Comparison of ENCODE assay signal across 8 mouse cellular contexts in genomic region chr9:71216996-71217792, GRCm38 (mm10). TPM values are rescaled to one million over a fixed set of nuclear protein-coding genes. Genes with fewer than 3 reads are reported as not detected.
DNase-seq lines count a peak whose midpoint lies in the region; ATAC-seq and TF ChIP-seq lines count a peak whose summit lies in the region.

No protein-coding gene starts in this region.

- H3K27me3 ChIP-seq in forebrain, embryonic 16.5 days (replicated peaks; ENCODE audit: control insufficient read depth, insufficient read depth, low read length), result peaks cover 51% of the 10 kb centered on the region

- H3K27ac ChIP-seq in forebrain, embryonic 16.5 days (ENCODE audit: low read length), result no peak overlapping the region

- TF ChIP-seq CTCF in lung, adult 2 months (IDR thresholded peaks at IDR 0.05; ENCODE audit: insufficient read depth, low read length), result no peak

- H3K4me3 ChIP-seq in lung, adult 2 months (replicated peaks; ENCODE audit: extremely low read depth, low read depth, low read length), result no peak overlapping the region
- H3K4me3 ChIP-seq in forebrain, embryonic 16.5 days (replicated peaks; ENCODE audit: low read length), result no peak overlapping the region

- 11% methylated on average over 20 of the region's 20 CpGs for WGBS in lung, adult 2 months
- WGBS in forebrain, embryonic 16.5 days, result 1% methylated on average over 20 of the region's 20 CpGs

- no peak overlapping the region for H3K9ac ChIP-seq in forebrain, embryonic 16.5 days (replicated peaks; ENCODE audit: low read depth, low read length)

- H3K36me3 ChIP-seq in forebrain, embryonic 16.5 days (ENCODE audit: control insufficient read depth, insufficient read depth), result no peaks in the 10 kb centered on the region

- H3K9me3 ChIP-seq in forebrain, embryonic 16.5 days (ENCODE audit: control insufficient read depth, low read length), result no peaks in the 10 kb centered on the region

- TF ChIP-seq POLR2A in lung, adult 2 months (IDR thresholded peaks at IDR 0.05; ENCODE audit: borderline replicate concordance, extremely low read depth, low read depth, low read length), result no peak

- intact Hi-C loops in heart, postnatal 10 days (cut with DNase I), result loop anchor here (10.0 kb wide), 2 partner anchors 138 to 408 kb away; no protein-coding TSS in a partner anchor

- DNase-seq in adrenal gland, adult (ENCODE audit: inconsistent age in 2 of 2, low spot score in 1 of 2), result peak; percentile 8 to 63
- DNase-seq in adrenal gland, adult 18-20 months (ENCODE audit: low spot score in 2 of 2), result no peak
- peak; percentile 4 for DNase-seq in lung, adult 2 months
- DNase-seq in lung, postnatal 25 days (ENCODE audit: low spot score), result no peak
- peak; percentile 19 to 34 for DNase-seq in heart, postnatal 10 days
- DNase-seq in retina, postnatal 1 day, result peak; percentile 66
- no peak for DNase-seq in lung, postnatal 36 days

- no peak for ATAC-seq in forebrain, embryonic 16.5 days

- no peak overlapping the region for H3K4me2 ChIP-seq in forebrain, embryonic 16.5 days (ENCODE audit: low read length)

- no peaks in the 10 kb centered on the region for H3K4me1 ChIP-seq in lung, adult 2 months (ENCODE audit: control insufficient read depth, insufficient read depth, low read length)
- peaks cover 13% of the 10 kb centered on the region for H3K4me1 ChIP-seq in forebrain, embryonic 16.5 days (replicated peaks; ENCODE audit: control insufficient read depth, insufficient read depth, low read length)

RNA-seq across cellular contexts. Expression of gene Aldh1a2, which starts 1.6 kb away (rescaled TPM):
- total RNA-seq in adrenal gland, adult 18-20 months (2021), result 10 to 100 TPM; 57.6 to 77.7 TPM
- 12.8 and 13.5 TPM in 2 replicates for polyA plus RNA-seq in lung, adult 2 months (2012; rRNA removed)
- total RNA-seq in heart, postnatal 10 days (2021), result 10 to 100 TPM; 35.9 to 46.6 TPM
- 13.1 and 20.0 TPM in 2 replicates for polyA plus RNA-seq in forebrain, embryonic 16.5 days (2015; fragmentation: Nextera tagmentation; extraction: Ambion mirVana)

RNA-seq across cellular contexts. Expression of gene Aqp9, which starts 48.7 kb away (rescaled TPM):
- under 1 TPM; 0.16 to 0.33 TPM for total RNA-seq in adrenal gland, adult 18-20 months (2021)
- 0.62 and 1.8 TPM in 2 replicates for polyA plus RNA-seq in lung, adult 2 months (2012; rRNA removed)
- under 1 TPM; 0.12 to 0.29 TPM for total RNA-seq in heart, postnatal 10 days (2021)
- polyA plus RNA-seq in forebrain, embryonic 16.5 days (2015; fragmentation: Nextera tagmentation; extraction: Ambion mirVana), result 0.67 and 1.2 TPM in 2 replicates

Comparison
In these comparisons a context has a peak if more than half of its experiments do, and no peak if none do; other contexts are left out.
1. DNase-seq: peak in adrenal gland, adult (2 of 2), lung, adult 2 months (single experiment), heart, postnatal 10 days (2 of 2) and retina, postnatal 1 day (single experiment); none in adrenal gland, adult 18-20 months (0 of 2), lung, postnatal 25 days (single experiment) and lung, postnatal 36 days (single experiment).